Mouse (Mus musculus): ENCODE measurements around the gene Map2k3. TPM values are rescaled to one million over a fixed set of nuclear protein-coding genes. Genes with fewer than 3 reads are reported as not detected.
"Not testable (repeated sequence)": the region's sequence is repeated elsewhere in the genome, so short reads cannot be mapped to it uniquely, and the experiment has no call there.

The Map2k3 gene
- total RNA-seq (2021): 10 to 100 TPM; 12.4 to 13.4 TPM

- DNase-seq (ENCODE audit: extremely low spot score in 1 of 2, low spot score in 1 of 2): peak; percentile 85
Observed at GRCm38 (mm10) chr11:60931869-60932481, at the start of gene Map2k3. Map2k3 (plus strand) TSS chr11:60932033.

GRCm38 (mm10) chr11:60882386-60882785 lies 49.4 kb upstream of the Map2k3 start:
- DNase-seq (ENCODE audit: extremely low spot score in 1 of 2, low spot score in 1 of 2): no peak

- DNase-seq (ENCODE audit: extremely low spot score in 1 of 2, low spot score in 1 of 2): not testable (repeated sequence)
Observed at GRCm38 (mm10) chr11:60886986-60887385, 44.8 kb upstream of the Map2k3 start.

GRCm38 (mm10) chr11:60889861-60890260 lies 42.0 kb upstream of the Map2k3 start:
- DNase-seq (ENCODE audit: extremely low spot score in 1 of 2, low spot score in 1 of 2): no peak

- no peak for DNase-seq (ENCODE audit: extremely low spot score in 1 of 2, low spot score in 1 of 2)
Observed at GRCm38 (mm10) chr11:60890286-60890685, 41.5 kb upstream of the Map2k3 start.

GRCm38 (mm10) chr11:60890744-60891143 lies 41.1 kb upstream of the Map2k3 start:
- no peak for DNase-seq (ENCODE audit: extremely low spot score in 1 of 2, low spot score in 1 of 2)

GRCm38 (mm10) chr11:60895915-60896314 lies 35.9 kb upstream of the Map2k3 start:
- no peak for DNase-seq (ENCODE audit: extremely low spot score in 1 of 2, low spot score in 1 of 2)

- DNase-seq (ENCODE audit: extremely low spot score in 1 of 2, low spot score in 1 of 2): no peak
Observed at GRCm38 (mm10) chr11:60902001-60902400, 29.8 kb upstream of the Map2k3 start.

GRCm38 (mm10) chr11:60902486-60902885 lies 29.3 kb upstream of the Map2k3 start:
- DNase-seq (ENCODE audit: extremely low spot score in 1 of 2, low spot score in 1 of 2): no peak

- no peak for DNase-seq (ENCODE audit: extremely low spot score in 1 of 2, low spot score in 1 of 2)
Observed at GRCm38 (mm10) chr11:60903661-60904061, 28.2 kb upstream of the Map2k3 start.

- no peak for DNase-seq (ENCODE audit: extremely low spot score in 1 of 2, low spot score in 1 of 2)
Observed at GRCm38 (mm10) chr11:60905407-60906120, 26.3 kb upstream of the Map2k3 start.

- no peak for DNase-seq (ENCODE audit: extremely low spot score in 1 of 2, low spot score in 1 of 2)
Observed at GRCm38 (mm10) chr11:60906449-60906848, 25.4 kb upstream of the Map2k3 start.

GRCm38 (mm10) chr11:60908073-60908472 lies 23.8 kb upstream of the Map2k3 start:
- DNase-seq (ENCODE audit: extremely low spot score in 1 of 2, low spot score in 1 of 2): no peak

GRCm38 (mm10) chr11:60909626-60910025 lies 22.2 kb upstream of the Map2k3 start:
- DNase-seq (ENCODE audit: extremely low spot score in 1 of 2, low spot score in 1 of 2): no peak

GRCm38 (mm10) chr11:60912525-60912973 lies 19.3 kb upstream of the Map2k3 start:
- no peak for DNase-seq (ENCODE audit: extremely low spot score in 1 of 2, low spot score in 1 of 2)

GRCm38 (mm10) chr11:60913301-60914196 lies 18.3 kb upstream of the Map2k3 start:
- DNase-seq (ENCODE audit: extremely low spot score in 1 of 2, low spot score in 1 of 2): peak; percentile 84

GRCm38 (mm10) chr11:60914491-60914890 lies 17.3 kb upstream of the Map2k3 start, which contains the start of gene Natd1:
Natd1 (minus strand) TSS chr11:60914750.
- DNase-seq (ENCODE audit: extremely low spot score in 1 of 2, low spot score in 1 of 2): no peak

- no peak for DNase-seq (ENCODE audit: extremely low spot score in 1 of 2, low spot score in 1 of 2)
Observed at GRCm38 (mm10) chr11:60915201-60915600, 16.6 kb upstream of the Map2k3 start.

GRCm38 (mm10) chr11:60920021-60920420 lies 11.8 kb upstream of the Map2k3 start:
- no peak for DNase-seq (ENCODE audit: extremely low spot score in 1 of 2, low spot score in 1 of 2)

- DNase-seq (ENCODE audit: extremely low spot score in 1 of 2, low spot score in 1 of 2): no peak
Observed at GRCm38 (mm10) chr11:60922195-60922594, 9.6 kb upstream of the Map2k3 start.

- DNase-seq (ENCODE audit: extremely low spot score in 1 of 2, low spot score in 1 of 2): no peak
Observed at GRCm38 (mm10) chr11:60922964-60923363, 8.9 kb upstream of the Map2k3 start.

Measured in layer of hippocampus, postnatal 25 days (tissue).